ENCODE assay signal across 7 mouse cellular contexts in the genomic region with DNA sequence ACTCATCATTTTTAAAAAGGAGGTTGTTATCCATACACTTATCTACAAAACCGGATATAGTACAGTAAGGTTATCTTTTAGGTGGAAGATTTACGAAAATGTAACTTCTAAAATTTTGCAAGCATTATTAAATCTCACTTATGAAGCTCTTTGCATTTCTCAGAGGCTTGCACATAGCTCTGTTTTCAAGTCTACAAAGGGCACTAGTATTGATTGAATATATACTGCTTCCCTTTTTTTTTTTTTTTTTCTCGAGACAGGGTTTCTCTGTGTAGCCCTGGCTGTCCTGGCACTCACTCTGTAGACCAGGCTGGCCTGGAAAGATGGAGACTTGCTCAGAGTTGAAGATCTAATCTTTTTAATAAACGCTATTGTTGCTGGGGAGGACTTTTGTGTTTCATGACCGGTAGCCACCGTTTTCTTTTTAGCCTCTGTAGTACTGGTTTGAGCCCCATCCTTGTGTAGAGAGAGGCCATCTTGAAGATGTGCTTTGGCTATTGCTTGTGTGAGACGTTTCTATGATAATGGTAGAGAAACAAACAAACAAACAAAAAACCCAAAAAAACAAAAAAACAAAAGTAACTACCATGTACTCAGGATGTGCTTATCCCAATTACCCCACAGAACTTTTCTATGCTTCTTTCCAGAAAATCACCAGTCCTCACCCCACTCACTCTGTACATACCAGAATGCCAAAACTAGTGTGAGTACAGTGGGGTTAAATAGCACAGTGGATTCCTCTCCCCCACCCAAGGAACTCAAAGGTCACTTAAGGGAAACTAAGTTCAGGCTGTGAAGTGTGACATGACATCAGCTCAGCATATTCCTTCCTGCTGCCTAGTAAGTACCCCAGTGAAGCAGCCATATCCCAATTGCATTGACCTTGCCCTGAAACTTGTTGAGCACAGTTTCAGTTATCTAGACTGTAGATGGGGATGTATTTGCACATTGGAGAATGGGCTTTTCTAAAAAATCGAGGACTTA. TPM values are rescaled to one million over a fixed set of nuclear protein-coding genes. Genes with fewer than 3 reads are reported as not detected.
A peak's percentile ranks its signal among the peaks of the same experiment; 100 is the strongest.
DNase-seq lines count a peak whose midpoint lies in the region; ATAC-seq lines count a peak whose summit lies in the region.

No protein-coding gene starts in this region.

- 56% methylated on average over 8 of the region's 8 CpGs for WGBS in neural tube, embryonic 11.5 days
- 46% methylated on average over 8 of the region's 8 CpGs for WGBS in forebrain, embryonic 12.5 days
- WGBS in limb, embryonic 12.5 days: 59% methylated on average over 8 of the region's 8 CpGs
- WGBS in stomach, embryonic 15.5 days: 44% methylated on average over 8 of the region's 8 CpGs

- no peaks in the 10 kb centered on the region for H3K9me3 ChIP-seq in neural tube, embryonic 11.5 days (ENCODE audit: control insufficient read depth, low read length)
- no peaks in the 10 kb centered on the region for H3K9me3 ChIP-seq in forebrain, embryonic 12.5 days
- no peaks in the 10 kb centered on the region for H3K9me3 ChIP-seq in limb, embryonic 12.5 days
- H3K9me3 ChIP-seq in stomach, embryonic 15.5 days: no peaks in the 10 kb centered on the region

- peak overlapping the region; percentile 57 for H3K4me2 ChIP-seq in neural tube, embryonic 11.5 days (ENCODE audit: low read depth)
- peak overlapping the region; percentile 58 for H3K4me2 ChIP-seq in forebrain, embryonic 12.5 days
- peak overlapping the region; percentile 55 for H3K4me2 ChIP-seq in limb, embryonic 12.5 days
- H3K4me2 ChIP-seq in stomach, embryonic 15.5 days: peak overlapping the region; percentile 42

- no peak for DNase-seq in neural tube, embryonic 11.5 days (ENCODE audit: low spot score)
- no peak for DNase-seq in neural tube, embryonic 10.5 days (ENCODE audit: extremely low spot score, low spot score)
- DNase-seq in urinary bladder, postnatal 25 days (ENCODE audit: low spot score): no peak

- peak overlapping the region; percentile 85 for H3K27ac ChIP-seq in neural tube, embryonic 11.5 days (ENCODE audit: low read depth, low read length)
- H3K27ac ChIP-seq in forebrain, embryonic 12.5 days: peak overlapping the region; percentile 94
- peak overlapping the region; percentile 96 for H3K27ac ChIP-seq in limb, embryonic 12.5 days
- peak overlapping the region; percentile 93 for H3K27ac ChIP-seq in stomach, embryonic 15.5 days

- peak overlapping the region; percentile 63 for H3K9ac ChIP-seq in neural tube, embryonic 11.5 days (ENCODE audit: low read length)
- 0 out of 2 replicates have a peak overlapping the region, but pooled peaks have one; percentile 67 for H3K9ac ChIP-seq in forebrain, embryonic 12.5 days
- H3K9ac ChIP-seq in limb, embryonic 12.5 days (replicated peaks): peak overlapping the region; percentile 2; the same call in 1 of the 2 replicates
- no peak overlapping the region for H3K9ac ChIP-seq in stomach, embryonic 15.5 days

- peaks cover 3% of the 10 kb centered on the region; the same call in 1 of the 2 replicates for H3K4me1 ChIP-seq in neural tube, embryonic 11.5 days (ENCODE audit: control insufficient read depth, insufficient read depth, low read length)
- H3K4me1 ChIP-seq in forebrain, embryonic 12.5 days: peaks cover 23% of the 10 kb centered on the region
- H3K4me1 ChIP-seq in limb, embryonic 12.5 days (replicated peaks): peaks cover 5% of the 10 kb centered on the region
- peaks cover 12% of the 10 kb centered on the region for H3K4me1 ChIP-seq in stomach, embryonic 15.5 days

- ATAC-seq in neural tube, embryonic 11.5 days (ENCODE audit: insufficient read depth, low FRiP score, low TSS enrichment): no peak
- ATAC-seq in forebrain, embryonic 12.5 days (ENCODE audit: low FRiP score): no peak
- ATAC-seq in limb, embryonic 12.5 days (ENCODE audit: insufficient number of reproducible peaks, insufficient read depth, low FRiP score, low TSS enrichment, low read depth): no peak
- no peak for ATAC-seq in stomach, embryonic 15.5 days (ENCODE audit: insufficient read depth, low FRiP score, low read depth)
- no peak for ATAC-seq in granulocyte monocyte progenitor cell, adult 5-6 weeks (replicated peaks; ENCODE audit: poor library complexity, severe bottlenecking)

- no peaks in the 10 kb centered on the region for H3K36me3 ChIP-seq in neural tube, embryonic 11.5 days (ENCODE audit: control insufficient read depth, insufficient read depth, low read length)
- no peaks in the 10 kb centered on the region for H3K36me3 ChIP-seq in forebrain, embryonic 12.5 days (replicated peaks)
- H3K36me3 ChIP-seq in limb, embryonic 12.5 days: no peaks in the 10 kb centered on the region
- H3K36me3 ChIP-seq in stomach, embryonic 15.5 days: no peaks in the 10 kb centered on the region

- H3K27me3 ChIP-seq in neural tube, embryonic 11.5 days (ENCODE audit: control insufficient read depth, insufficient read depth, low read length): no peaks in the 10 kb centered on the region
- H3K27me3 ChIP-seq in forebrain, embryonic 12.5 days: no peaks in the 10 kb centered on the region
- no peaks in the 10 kb centered on the region for H3K27me3 ChIP-seq in limb, embryonic 12.5 days
- H3K27me3 ChIP-seq in stomach, embryonic 15.5 days (replicated peaks): no peaks in the 10 kb centered on the region

- H3K4me3 ChIP-seq in neural tube, embryonic 11.5 days (ENCODE audit: low read depth, low read length): peak overlapping the region; percentile 40
- peak overlapping the region; percentile 45 for H3K4me3 ChIP-seq in forebrain, embryonic 12.5 days (replicated peaks)
- peak overlapping the region; percentile 46 for H3K4me3 ChIP-seq in limb, embryonic 12.5 days (replicated peaks)
- H3K4me3 ChIP-seq in stomach, embryonic 15.5 days (replicated peaks): peak overlapping the region; percentile 48

RNA-seq across cellular contexts. Expression of gene Hist1h4f, which starts 0.8 kb away (rescaled TPM):
- polyA plus RNA-seq in neural tube, embryonic 11.5 days (2014; fragmentation: Nextera tagmentation; extraction: Ambion mirVana): 0.94 and 1.5 TPM in 2 replicates
- polyA plus RNA-seq in forebrain, embryonic 12.5 days (2016; fragmentation: Nextera tagmentation; extraction: Ambion mirVana): 0.74 and 1.4 TPM in 2 replicates
- 2.7 and 3.6 TPM in 2 replicates for polyA plus RNA-seq in limb, embryonic 12.5 days (2016; fragmentation: Nextera tagmentation; extraction: Ambion mirVana)
- 1.7 and 2.0 TPM in 2 replicates for polyA plus RNA-seq in stomach, embryonic 15.5 days (2015; fragmentation: Nextera tagmentation; extraction: Ambion mirVana)
- total RNA-seq in granulocyte monocyte progenitor cell, adult 5-6 weeks (2014; fragmentation: Nextera tagmentation): 37.6 and 86.3 TPM in 2 replicates
- total RNA-seq in granulocyte monocyte progenitor cell, adult 5-6 weeks (2017): 2,370 and 2,590 TPM in 2 replicates

RNA-seq across cellular contexts. Expression of gene Hist1h1d, which starts 0.8 kb away (rescaled TPM):
- 0.58 TPM in 2 replicates for polyA plus RNA-seq in neural tube, embryonic 11.5 days (2014; fragmentation: Nextera tagmentation; extraction: Ambion mirVana)
- polyA plus RNA-seq in forebrain, embryonic 12.5 days (2016; fragmentation: Nextera tagmentation; extraction: Ambion mirVana): 0.47 and 0.56 TPM in 2 replicates
- 0.58 and 0.80 TPM in 2 replicates for polyA plus RNA-seq in limb, embryonic 12.5 days (2016; fragmentation: Nextera tagmentation; extraction: Ambion mirVana)
- 0.89 and 0.98 TPM in 2 replicates for polyA plus RNA-seq in stomach, embryonic 15.5 days (2015; fragmentation: Nextera tagmentation; extraction: Ambion mirVana)
- 13.1 and 13.2 TPM in 2 replicates for total RNA-seq in granulocyte monocyte progenitor cell, adult 5-6 weeks (2014; fragmentation: Nextera tagmentation)
- 109 and 113 TPM in 2 replicates for total RNA-seq in granulocyte monocyte progenitor cell, adult 5-6 weeks (2017)

RNA-seq across cellular contexts. Expression of gene Hist1h3f, which starts 8.4 kb away (rescaled TPM):
- 0.51 and 1.4 TPM in 2 replicates for polyA plus RNA-seq in neural tube, embryonic 11.5 days (2014; fragmentation: Nextera tagmentation; extraction: Ambion mirVana)
- 0.99 and 1.5 TPM in 2 replicates for polyA plus RNA-seq in forebrain, embryonic 12.5 days (2016; fragmentation: Nextera tagmentation; extraction: Ambion mirVana)
- polyA plus RNA-seq in limb, embryonic 12.5 days (2016; fragmentation: Nextera tagmentation; extraction: Ambion mirVana): 2.1 and 3.2 TPM in 2 replicates
- 0.83 and 0.94 TPM in 2 replicates for polyA plus RNA-seq in stomach, embryonic 15.5 days (2015; fragmentation: Nextera tagmentation; extraction: Ambion mirVana)
- total RNA-seq in granulocyte monocyte progenitor cell, adult 5-6 weeks (2014; fragmentation: Nextera tagmentation): 4.9 and 8.2 TPM in 2 replicates
- total RNA-seq in granulocyte monocyte progenitor cell, adult 5-6 weeks (2017): 77.5 and 127 TPM in 2 replicates

RNA-seq across cellular contexts. Expression of gene Hist1h2bh, which starts 9.0 kb away (rescaled TPM):
- 0.82 and 1.3 TPM in 2 replicates for polyA plus RNA-seq in neural tube, embryonic 11.5 days (2014; fragmentation: Nextera tagmentation; extraction: Ambion mirVana)
- polyA plus RNA-seq in forebrain, embryonic 12.5 days (2016; fragmentation: Nextera tagmentation; extraction: Ambion mirVana): 0.87 and 0.95 TPM in 2 replicates
- 1.4 TPM in 2 replicates for polyA plus RNA-seq in limb, embryonic 12.5 days (2016; fragmentation: Nextera tagmentation; extraction: Ambion mirVana)
- polyA plus RNA-seq in stomach, embryonic 15.5 days (2015; fragmentation: Nextera tagmentation; extraction: Ambion mirVana): 1.0 and 1.5 TPM in 2 replicates
- 17.1 and 20.3 TPM in 2 replicates for total RNA-seq in granulocyte monocyte progenitor cell, adult 5-6 weeks (2014; fragmentation: Nextera tagmentation)
- total RNA-seq in granulocyte monocyte progenitor cell, adult 5-6 weeks (2017): 126 and 172 TPM in 2 replicates

RNA-seq across cellular contexts. Expression of gene Hist1h3e, which starts 9.9 kb away (rescaled TPM):
- polyA plus RNA-seq in neural tube, embryonic 11.5 days (2014; fragmentation: Nextera tagmentation; extraction: Ambion mirVana): 6.4 and 6.9 TPM in 2 replicates
- 5.7 and 7.6 TPM in 2 replicates for polyA plus RNA-seq in forebrain, embryonic 12.5 days (2016; fragmentation: Nextera tagmentation; extraction: Ambion mirVana)
- 11.1 and 12.8 TPM in 2 replicates for polyA plus RNA-seq in limb, embryonic 12.5 days (2016; fragmentation: Nextera tagmentation; extraction: Ambion mirVana)
- 6.7 TPM in 2 replicates for polyA plus RNA-seq in stomach, embryonic 15.5 days (2015; fragmentation: Nextera tagmentation; extraction: Ambion mirVana)
- 27.2 and 37.9 TPM in 2 replicates for total RNA-seq in granulocyte monocyte progenitor cell, adult 5-6 weeks (2014; fragmentation: Nextera tagmentation)
- total RNA-seq in granulocyte monocyte progenitor cell, adult 5-6 weeks (2017): 218 and 293 TPM in 2 replicates
